Mouse (Mus musculus): ENCODE data around the gene Efcab11.
A peak's percentile ranks its signal among the peaks of the same experiment; 100 is the strongest.

Efcab11 gene

DNA sequence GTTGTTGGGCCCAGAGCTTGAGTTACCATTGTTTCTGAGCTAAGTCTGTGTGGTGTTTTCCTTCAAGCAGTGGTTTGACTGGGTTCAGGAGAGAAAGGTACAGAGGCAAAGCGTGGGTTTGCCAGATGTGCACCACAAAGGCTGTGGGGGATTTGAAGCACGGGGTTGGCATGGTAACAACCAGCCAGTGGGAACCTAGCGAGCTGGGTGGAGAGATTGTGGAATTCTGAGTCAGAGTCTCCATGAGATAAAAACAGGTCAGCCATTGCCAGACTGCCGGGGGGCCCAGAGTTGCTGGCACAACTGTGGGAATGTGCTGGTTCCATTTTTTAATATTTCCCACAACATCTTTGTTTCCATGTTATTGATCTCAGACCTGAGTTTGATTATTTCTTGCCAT lies 202.6 kb downstream of the Efcab11 start:
- no peak for DNase-seq (ENCODE audit: low spot score in 2 of 2)

DNA sequence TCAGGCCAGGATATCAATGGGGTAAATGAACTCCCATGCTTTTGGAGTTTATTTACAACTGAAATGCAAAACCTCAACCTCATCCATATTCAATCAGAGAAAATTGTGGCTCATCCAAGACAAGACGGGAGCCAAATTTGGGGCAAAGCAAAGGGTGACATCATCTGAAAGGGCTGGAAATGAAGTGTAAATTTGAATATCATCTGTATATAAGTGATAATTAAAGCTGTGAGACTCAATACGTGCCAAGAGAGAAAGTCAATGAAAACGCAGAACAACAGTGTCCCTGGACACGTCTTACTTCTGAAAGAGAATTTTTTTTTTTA lies 212.4 kb downstream of the Efcab11 start:
- DNase-seq (ENCODE audit: low spot score in 2 of 2): no peak

DNA sequence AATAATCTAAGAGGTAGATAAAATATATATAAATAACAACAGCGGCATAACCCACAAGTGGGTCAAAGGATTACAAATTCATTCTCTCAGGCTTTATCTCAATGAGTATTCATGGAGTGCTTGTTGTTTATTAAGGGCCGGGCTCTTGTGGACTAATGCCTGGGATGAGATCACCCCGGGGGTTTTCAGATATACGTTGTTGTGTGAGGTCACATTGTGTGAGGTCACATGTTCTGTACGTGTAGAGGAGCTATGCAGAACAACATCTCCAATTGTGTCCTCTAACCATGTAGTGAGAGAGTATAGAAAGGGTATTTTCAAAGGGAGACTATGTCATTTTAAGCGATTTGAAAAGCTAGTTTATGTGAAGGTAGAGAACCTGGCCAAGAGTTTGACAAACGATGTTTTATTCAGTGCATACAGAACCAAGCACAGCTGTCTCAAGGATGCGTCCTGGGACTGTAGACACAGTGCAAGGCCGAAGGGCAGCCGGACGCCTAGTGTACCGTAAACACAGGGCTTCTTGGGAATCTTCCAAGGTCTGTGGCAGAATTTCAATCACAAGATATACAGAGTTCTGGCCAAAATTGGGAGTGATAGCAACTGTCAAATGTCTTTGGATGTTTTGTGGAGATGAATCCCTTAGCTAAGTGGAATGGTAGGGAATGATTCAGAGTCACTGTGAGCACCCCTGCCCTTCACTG lies 212.9 kb downstream of the Efcab11 start:
- no peak for DNase-seq (ENCODE audit: low spot score in 2 of 2)

GRCm38 (mm10) chr12:99670762-99671152 lies 213.5 kb downstream of the Efcab11 start:
- DNase-seq (ENCODE audit: low spot score in 2 of 2): no peak

DNA sequence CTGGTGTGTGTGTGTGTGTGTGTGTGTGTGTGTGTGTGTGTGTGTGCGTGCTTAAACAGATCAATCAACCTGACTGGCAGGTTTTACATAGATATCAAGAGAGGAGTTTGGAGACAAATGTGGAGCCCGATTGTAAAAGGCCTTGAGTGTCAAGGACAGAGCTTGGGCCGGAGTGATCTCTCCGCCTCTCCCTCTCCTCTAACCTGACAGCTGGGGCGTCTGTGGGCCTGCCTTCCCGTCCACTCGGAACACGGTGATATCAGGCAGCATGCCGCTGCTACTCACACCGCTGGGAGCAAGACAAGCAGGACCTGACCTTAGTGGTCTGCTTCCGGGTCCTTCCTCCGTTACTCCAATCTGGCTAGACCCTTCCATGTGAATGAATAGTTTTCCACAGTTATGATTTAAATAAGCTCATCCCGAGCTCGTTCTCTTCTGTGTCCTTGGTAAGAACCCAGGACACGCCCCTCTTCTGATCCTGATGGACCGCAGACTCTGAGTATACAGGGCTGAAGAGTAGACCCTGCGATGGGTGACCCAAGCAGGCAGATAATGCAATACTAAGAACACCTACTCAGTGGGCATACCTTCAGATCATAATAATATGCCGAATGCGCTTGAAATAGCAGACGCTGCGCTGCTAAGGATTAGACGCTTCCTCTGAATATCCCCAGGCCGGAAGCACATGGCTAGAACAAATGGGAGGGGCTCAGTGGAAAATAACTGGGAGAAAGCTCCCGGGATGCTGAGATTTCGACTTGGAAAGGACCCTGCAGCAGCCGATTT lies 214.1 kb downstream of the Efcab11 start:
- DNase-seq (ENCODE audit: low spot score in 2 of 2): no peak

DNA sequence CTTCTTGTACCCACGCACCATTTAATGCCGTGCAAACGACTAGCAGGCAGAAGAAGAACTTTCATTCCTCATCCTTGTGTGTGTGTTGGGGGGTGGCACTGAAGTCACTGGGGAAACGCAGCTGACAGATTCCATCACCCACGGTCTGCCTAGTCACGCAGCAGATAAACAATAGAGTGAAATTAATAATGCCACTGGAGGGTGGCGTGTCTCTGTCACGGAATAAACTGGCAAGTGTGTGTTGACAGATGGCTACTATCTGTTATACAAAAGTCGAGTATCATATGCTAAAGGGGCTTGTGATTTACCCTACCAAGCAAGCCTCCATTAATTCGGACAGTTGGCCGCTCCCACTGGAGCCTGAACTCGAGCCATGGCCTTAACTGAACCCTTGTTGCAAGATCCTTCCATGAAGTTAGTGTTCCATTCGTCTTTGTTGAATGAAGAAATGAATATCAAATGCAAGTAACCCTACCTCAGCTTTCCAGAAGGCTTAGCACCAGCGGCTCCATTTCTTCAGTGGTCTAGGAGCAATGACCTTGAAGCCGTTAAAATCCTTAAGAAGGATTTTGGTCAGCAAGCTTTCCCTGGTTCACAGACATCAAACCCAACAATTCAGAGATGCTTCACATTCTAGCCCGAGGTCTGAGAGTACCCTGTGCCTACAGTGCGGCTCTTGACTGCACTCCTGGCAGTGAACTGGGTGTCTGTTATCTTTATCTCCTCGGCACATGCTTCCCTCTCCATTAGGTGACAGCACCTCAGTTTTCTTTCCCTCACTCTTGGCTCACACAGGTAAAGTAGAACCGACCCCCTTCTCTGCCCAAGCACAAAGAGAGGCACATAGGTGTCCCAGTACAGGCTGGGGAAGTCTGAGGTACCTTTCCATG lies 229.0 kb downstream of the Efcab11 start:
- no peak for DNase-seq (ENCODE audit: low spot score in 2 of 2)

GRCm38 (mm10) chr12:99652459-99652858 lies 231.8 kb downstream of the Efcab11 start:
- DNase-seq (ENCODE audit: low spot score in 2 of 2): no peak

GRCm38 (mm10) chr12:99649732-99650131 lies 234.5 kb downstream of the Efcab11 start:
- DNase-seq (ENCODE audit: low spot score in 2 of 2): no peak

DNA sequence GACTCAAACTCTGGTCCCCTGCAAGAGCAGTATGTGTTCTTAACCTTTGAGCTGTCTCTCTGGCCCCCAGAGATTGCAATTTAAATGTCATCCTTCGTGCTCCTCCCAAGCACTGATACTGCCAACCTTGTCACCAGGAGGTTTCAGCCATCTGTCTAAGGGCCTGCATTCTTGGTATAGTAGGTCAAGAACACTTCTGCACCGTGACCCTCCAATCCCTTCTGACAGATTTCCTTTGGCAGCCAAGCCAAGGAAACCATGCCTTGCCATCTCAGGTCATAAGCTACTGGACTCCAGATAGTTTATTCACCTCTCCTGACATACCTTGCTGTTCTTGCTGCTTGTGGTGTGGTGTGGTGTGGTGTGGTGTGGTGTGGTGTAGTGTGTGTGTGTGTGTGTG lies 235.5 kb downstream of the Efcab11 start:
- no peak for DNase-seq (ENCODE audit: low spot score in 2 of 2)

- DNase-seq (ENCODE audit: low spot score in 2 of 2): peak in 1 of 2 experiments; percentile 33
Measured at GRCm38 (mm10) chr12:99646556-99647354, 237.5 kb downstream of the Efcab11 start.

GRCm38 (mm10) chr12:99645418-99645817 lies 238.8 kb downstream of the Efcab11 start:
- peak; percentile 43 to 49 for DNase-seq (ENCODE audit: low spot score in 2 of 2)

DNA sequence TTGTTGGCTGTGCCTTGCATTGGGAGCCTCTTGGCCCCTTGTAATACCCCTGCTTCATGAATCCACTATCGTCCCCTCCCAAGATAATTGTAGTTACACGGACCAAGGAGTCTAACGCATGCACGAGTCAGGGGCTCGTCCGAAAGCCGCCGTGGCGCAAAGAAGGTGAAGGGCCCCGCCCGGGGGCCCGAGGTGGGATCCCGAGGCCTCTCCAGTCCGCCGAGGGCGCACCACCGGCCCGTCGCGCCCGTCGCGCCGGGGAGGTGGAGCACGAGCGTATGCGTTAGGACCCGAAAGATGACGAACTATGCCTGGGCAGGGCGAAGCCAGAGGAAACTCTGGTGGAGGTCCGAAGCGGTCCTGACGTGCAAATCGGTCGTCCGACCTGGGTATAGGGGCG lies 239.3 kb downstream of the Efcab11 start:
- no peak for DNase-seq (ENCODE audit: low spot score in 2 of 2)
